Mouse (Mus musculus): Measurements from ENCODE around the gene Gm14444. TPM values are rescaled to one million over a fixed set of nuclear protein-coding genes. Genes with fewer than 3 reads are reported as not detected.

Gene Gm14444
- 0.09 TPM in 1 of 2 replicates, not detected in the other for polyA plus RNA-seq (2012; rRNA removed)

GRCm38 (mm10) chr2:175010022-175010421, at the start of gene Gm14444:
TSS of gene Gm14444 (plus strand) at chr2:175010241.

GRCm38 (mm10) chr2:175067681-175068261, 57.7 kb downstream of the Gm14444 start, which contains the start of gene Gm14393:
TSS of gene Gm14393 (minus strand) at chr2:175067781.

Other genes starting within 250 kb of the Gm14444 start
- 3.3 and 5.3 TPM in 2 replicates for gene Edn3, start 249.6 kb upstream of the Gm14444 start, polyA plus RNA-seq (2012; rRNA removed)
- 0.48 TPM in 1 of 2 replicates, not detected in the other for gene Gm14393, start 57.5 kb downstream of the Gm14444 start, polyA plus RNA-seq (2012; rRNA removed)
- gene Gm14399, start 131.8 kb downstream of the Gm14444 start, polyA plus RNA-seq (2012; rRNA removed): 8.3 and 8.9 TPM in 2 replicates
- 1.7 and 2.2 TPM in 2 replicates for gene Gm14443, start 165.6 kb downstream of the Gm14444 start, polyA plus RNA-seq (2012; rRNA removed)
- 13.0 and 14.1 TPM in 2 replicates for gene Gm14391, start 196.7 kb downstream of the Gm14444 start, polyA plus RNA-seq (2012; rRNA removed)

All from central nervous system, embryonic 14 days (tissue).